Mouse (Mus musculus): ENCODE results near the gene Stap1.

The Stap1 gene

DNA sequence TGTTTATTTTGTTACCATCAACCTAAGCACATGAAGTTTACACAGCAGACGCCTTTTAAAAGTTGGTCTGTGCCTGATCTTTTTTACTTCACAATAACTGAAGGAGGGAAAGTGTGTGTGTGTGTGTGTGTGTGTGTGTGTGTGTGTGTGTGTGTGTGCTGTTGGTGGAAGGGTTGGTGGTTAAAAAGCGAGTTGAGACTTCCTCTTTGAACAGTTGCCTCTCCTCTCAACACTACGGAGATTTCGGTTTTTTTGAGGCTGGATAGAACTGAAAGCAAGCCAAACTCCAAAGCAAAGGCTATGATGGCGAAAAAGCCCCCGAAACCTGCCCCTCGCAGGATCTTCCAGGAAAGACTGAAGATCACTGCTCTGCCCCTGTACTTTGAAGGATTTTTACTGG lies at the start of gene Stap1:
Stap1 (plus strand) TSS at position 209 of the 400 bp plus-strand sequence.
- in situ Hi-C loops (cut with MboI, MseI) = loop anchor here (25.0 kb wide), 1 partner anchor 741 kb away; the partner anchor contains the start of gene Ythdc1

DNA sequence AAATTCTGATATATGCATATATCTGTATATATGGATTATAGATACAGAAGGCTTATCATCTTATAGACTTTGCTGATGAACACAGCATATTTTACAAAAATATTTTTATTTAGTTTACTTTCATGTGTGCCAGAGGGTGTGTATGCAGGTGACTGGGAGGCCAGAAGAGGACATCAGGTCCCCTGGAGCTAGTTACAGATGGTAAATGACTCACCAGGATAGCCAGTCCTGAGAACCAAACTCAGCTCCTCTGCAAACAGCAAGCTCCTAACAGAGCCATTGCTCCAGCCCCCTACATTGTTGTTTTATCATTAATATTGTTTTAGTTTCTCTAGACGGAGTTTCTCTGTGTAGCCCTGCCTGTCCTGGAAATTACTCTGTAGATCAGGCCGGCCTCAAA lies 41.7 kb upstream of the Stap1 start:
- in situ Hi-C loops (cut with MboI, MseI) = no loop called here

DNA sequence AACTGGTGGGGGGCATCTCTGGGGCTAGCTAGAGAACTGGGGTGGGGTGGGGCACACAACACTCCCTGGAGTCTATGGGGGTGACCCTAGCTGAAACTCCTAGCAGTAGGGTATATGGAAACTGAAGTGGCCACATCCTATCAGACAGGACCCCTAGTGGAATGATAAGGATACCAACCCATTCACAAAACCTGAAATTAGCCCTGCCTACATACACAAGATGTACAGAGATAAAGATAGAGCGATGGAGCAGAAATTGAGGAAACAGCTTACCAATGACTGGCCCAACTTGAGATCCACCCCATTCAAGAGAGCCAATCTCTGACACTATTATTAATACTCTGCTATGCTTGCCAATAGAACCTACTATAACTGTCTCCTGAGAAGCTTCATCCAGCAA lies 8.0 kb upstream of the Stap1 start:
- in situ Hi-C loops (cut with MboI, MseI) = loop anchor here (25.0 kb wide), 1 partner anchor 749 kb away; the partner anchor contains the start of gene Ythdc1

DNA sequence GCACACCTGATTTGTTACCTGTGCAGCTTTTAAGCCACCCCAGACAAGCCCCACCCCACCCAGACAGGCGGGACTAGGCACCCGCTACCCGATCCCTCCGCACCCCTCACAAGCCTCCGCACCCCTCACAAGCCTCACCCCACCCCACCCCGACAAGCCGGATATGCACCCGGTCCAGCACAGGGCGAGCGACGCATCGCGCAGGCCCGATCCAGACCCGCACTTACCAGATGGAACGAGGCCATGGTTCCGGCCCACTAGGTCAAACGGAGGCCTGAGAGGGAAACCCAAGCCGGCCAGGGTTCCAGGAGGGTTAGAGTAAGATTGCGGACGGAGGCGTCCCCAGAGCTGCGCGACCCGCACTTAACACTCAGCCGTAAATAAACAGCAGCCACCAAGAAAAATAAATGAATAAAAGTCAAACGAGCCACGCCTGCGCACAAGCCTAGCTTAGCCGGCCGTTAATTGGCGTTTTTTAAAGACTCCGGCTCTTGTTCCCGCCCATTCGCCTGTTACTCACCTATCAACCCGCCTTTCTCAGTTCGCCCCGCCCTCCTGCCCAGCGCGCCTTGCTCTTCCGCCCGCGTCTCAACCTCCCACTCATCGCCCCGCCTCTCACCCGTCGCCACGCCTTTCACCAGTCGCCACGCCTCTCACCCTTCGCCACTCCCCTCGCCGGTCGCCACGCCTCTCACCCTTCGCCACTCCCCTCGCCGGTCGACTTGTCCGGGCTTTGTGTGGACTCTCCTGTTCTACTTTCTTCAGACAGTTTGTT lies 6.3 kb upstream of the Stap1 start, which contains the start of gene Cenpc1:
Cenpc1 (minus strand) TSS at position 483 of the 775 bp plus-strand sequence.
- in situ Hi-C loops (cut with MboI, MseI) = loop anchor here (5.0 to 25.0 kb wide), 2 partner anchors 102 to 747 kb away; partner anchors contain the start of gene Ythdc1

DNA sequence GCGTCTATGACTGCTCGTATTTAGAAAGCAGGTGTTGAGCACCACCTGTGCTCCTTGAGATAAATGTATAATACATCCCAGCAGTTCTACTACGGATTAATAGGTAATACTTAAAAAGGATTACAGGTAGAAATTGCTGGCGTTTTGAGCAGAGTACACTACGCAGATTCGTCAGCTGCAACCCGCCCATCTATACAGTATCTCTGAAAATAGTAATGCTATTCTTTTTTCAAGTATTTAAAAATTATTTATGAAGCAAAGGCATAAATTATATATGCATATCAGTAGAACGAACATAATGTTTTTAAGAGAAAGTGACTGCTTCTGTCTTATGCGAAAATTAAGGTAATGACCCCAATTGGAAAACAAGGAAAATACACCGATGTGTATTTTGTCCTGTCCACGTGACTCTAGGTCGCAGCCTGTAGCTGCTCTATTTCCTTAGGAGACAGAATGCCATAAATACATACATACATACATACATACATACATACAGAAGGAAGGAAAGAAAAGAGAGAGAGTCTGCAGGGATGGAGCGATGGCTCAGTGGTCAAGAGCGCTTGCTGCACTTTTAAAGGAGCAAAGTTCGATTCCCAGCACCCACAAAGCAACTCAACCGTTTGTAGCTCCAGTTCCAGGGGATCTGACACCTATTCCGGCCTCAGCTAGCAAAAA lies 5.5 kb upstream of the Stap1 start:
- in situ Hi-C loops (cut with MboI, MseI) = loop anchor here (5.0 to 25.0 kb wide), 2 partner anchors 101 to 746 kb away; partner anchors contain the start of gene Ythdc1

DNA sequence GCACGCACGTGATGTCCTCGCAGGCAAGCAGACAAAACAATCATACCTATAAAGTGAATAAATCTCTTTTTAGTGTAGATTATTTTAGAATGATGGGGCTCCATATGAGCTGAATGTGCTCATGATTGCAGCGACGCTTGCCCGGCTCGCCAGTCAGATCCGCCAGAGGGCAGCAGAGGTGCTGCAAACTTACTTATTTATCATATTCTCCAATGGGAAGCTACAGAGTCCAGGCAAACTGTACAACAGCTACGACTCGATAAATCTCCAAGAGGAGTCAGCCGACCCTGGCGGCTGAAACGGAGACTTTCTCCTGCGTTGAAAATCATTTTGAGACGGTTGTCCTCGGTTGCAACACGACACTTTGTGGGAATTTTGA lies 5.0 kb upstream of the Stap1 start:
- in situ Hi-C loops (cut with MboI, MseI) = loop anchor here (5.0 to 25.0 kb wide), 2 partner anchors 101 to 746 kb away; partner anchors contain the start of gene Ythdc1

DNA sequence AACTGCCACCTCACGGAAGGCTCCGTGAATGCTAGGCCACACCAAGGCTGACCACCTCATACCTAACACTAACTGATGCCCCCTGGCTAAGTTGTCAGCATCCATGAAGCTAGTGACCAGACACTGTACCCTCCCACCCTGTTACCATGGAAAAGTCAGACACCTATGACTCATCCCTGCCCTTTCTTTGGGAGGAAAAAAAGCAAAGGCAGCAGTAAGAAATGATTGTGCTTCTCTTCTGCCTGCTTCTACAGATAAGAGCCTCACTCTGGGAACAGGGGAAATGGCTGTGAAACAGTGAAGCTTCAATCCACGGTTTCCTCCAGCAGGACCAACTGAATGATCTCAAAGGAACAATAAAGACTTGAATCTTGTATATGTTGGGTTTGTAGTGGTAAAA lies 3.1 kb upstream of the Stap1 start:
- in situ Hi-C loops (cut with MboI, MseI) = loop anchor here (5.0 to 25.0 kb wide), 2 partner anchors 99 to 744 kb away; partner anchors contain the start of gene Ythdc1

DNA sequence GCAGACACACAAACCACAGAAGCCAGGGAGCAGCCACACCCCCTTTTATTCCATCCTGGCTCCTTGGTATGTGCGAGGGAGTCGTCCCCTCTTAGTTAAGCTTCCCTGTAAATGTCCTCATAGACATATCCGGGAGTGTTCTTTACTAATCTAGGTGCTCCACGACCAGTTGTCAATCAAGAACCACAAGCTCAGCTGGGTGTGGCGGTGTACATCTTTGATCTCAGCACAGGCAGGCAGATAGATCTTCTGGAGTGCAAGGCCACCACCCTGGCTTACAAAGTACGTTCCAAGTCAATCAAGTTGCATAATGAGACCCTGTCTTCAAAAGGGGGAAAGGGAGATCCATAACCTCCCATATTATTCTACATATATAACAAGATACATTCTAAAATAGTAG lies 2.4 kb upstream of the Stap1 start:
- in situ Hi-C loops (cut with MboI, MseI) = loop anchor here (5.0 to 25.0 kb wide), 2 partner anchors 98 to 743 kb away; partner anchors contain the start of gene Ythdc1

DNA sequence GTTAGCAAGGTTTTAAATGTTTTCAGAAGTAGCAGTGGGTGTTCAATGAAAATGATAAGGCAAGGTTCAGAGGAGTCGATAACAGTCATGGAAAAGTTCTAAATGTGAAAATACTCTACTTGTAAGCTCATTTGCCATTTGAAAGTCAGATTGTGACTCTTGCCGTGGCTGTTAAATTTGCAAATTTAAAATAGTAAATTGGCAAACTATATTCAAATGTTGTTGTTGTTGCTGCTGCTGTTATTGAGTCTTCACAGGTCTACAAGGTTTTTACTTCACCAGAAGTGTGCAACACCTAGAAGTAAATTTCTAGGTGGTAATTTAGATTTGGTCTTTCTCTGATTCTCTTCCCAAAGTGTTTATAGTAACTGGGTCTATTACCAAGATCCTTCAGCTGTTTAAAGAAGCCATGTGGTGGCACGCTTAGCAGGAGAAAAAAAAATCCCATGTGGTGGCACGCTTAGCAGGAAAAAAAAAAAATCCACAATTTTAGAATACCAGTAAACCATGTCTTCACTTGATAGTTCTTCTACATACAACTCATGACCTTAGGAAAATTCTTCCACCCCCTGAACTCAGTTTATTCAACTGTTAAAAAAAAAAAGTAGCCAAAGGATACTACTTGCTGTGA lies 1.3 kb downstream of the Stap1 start:
- in situ Hi-C loops (cut with MboI, MseI) = loop anchor here (25.0 kb wide), 1 partner anchor 739 kb away; the partner anchor contains the start of gene Ythdc1

DNA sequence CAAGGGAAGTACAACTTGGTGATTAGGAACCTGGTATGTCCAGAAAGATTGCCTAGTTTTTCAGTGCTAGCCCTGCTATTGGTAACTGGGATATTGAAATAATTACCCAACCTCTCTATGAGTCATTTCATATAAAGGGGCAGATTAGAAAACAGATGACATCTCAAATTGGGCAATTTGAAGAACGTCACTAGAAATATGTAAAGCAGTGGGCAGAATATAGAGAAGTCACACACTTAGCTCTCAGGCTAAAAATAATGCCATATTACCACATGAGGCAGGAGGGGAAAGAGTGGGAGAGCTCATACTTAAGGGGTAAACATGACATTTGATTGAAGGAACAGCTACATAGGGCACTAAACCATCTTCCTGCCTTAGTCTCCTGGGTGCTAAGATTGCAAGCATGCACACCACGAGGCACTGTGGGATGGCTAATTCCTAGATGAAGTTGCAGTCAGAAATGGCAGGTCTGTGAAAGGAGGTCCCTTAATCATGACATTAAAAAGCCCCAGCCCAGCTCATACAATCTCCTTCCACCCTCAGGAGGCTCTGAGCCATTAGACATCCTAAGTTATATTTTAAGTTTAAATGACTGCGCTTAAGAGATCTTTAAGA lies 7.3 kb downstream of the Stap1 start:
- in situ Hi-C loops (cut with MboI, MseI) = no loop called here

DNA sequence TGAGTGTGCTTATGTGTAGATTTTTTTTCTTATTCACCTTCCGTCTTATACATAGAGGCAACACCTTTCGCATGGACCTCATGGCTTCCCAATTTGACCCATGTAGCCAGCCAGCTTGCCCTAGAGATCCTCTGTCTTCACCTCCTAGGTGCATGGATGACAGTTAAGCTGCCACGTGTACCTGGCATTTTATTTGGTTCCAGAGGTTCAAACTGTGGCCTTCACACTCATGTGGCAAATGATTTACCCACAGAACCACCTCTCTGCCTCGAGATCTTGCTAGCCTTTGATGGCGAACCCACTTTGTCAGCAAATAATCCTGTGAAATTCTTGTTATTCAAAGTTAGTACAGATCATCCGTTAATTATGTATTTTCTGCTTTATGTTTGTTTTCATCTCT lies 12.4 kb downstream of the Stap1 start:
- in situ Hi-C loops (cut with MboI, MseI) = no loop called here

DNA sequence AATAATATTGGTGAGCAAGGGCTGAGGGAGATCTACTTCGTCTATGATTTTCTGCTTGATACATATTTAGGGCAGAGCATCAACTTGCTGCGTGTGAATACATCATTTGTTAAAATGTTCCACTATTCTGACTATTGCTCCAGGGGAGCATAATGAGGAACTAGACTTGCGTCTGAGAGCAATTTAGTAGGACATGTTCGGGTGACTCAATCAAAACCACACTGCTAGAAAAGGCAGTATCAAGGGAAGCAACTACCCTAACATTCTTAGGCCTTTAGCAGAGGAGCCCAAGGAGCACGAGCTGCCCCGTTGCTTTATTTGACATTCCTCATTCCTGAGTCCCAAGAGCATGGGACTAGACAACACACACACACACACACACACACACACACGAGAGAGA lies 13.4 kb downstream of the Stap1 start:
- in situ Hi-C loops (cut with MboI, MseI) = no loop called here

DNA sequence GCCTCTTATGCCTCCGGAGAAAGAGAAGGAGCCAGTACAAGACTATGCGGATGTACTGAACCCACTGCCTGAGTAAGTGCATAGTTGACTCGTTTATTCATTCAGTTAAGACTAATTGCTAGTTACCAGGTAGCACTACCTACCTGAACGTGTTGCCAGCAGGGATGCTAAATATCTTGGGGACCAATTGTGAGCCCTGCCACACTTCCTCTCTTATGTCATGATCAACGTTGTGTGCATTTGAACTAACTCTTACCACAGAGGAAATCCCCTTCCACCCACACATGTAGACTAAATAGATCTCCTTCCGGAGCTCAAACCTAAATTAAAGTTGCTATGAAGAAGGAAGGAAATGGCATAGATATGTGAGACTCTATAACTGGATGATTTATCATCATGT lies 15.2 kb downstream of the Stap1 start:
- in situ Hi-C loops (cut with MboI, MseI) = no loop called here

DNA sequence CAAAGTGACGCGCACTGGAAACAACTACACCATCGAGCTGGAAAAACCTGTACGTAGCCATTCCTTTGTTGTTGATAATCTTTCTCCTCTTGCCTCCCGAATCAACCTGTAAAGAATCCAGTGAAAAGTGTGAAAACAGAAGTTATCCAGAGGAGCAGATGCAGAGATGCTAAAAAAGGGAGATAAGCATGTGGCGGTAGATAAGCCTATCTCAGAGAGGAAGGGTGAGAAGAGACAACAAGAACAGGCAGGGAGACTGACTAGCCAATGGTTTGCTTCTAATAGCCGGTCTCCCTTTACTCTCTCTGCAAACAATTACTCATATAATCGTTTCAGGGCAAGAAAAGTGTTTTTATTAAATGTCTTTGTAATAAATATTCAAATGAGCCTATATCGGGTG lies 23.2 kb downstream of the Stap1 start:
- in situ Hi-C loops (cut with MboI, MseI) = no loop called here

DNA sequence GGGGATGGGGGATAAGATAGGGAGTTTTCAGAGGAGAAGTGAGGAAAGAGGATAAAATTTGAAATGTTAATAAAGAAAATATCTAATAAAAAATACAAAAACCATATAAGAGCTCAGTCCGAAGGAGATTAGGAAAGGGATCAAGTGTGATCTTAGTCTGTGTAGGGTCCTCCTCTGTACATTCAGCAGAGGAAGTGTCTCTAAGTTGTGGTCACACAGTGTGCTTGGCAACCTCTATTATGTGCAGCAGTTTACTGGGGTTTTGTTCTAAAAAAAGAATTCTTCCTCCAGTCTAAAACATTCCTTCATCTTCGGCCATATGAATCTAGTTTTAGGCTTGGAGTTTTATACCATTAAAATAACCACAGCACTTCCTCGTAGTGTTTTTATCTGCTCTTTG lies 27.4 kb downstream of the Stap1 start:
- in situ Hi-C loops (cut with MboI, MseI) = no loop called here

DNA sequence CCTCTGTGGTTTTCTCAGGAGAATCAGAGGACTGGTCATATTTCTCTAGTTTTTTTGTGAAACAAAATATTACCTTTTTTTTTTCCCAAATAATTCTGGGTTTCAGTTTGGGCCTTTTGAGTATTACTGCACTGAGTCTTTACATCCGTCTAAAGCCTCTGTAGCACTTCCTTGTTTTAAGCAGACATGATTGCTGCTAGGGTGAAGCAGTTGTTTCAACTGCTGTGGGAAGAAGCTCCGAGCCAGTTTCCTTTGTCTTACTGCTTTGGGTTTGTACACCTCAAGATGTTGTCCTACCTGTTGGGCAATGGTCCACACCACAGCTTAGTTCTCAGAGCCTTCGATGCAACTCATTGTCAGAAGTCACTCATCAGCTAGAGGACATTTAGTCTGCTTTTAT lies 29.1 kb downstream of the Stap1 start:
- in situ Hi-C loops (cut with MboI, MseI) = no loop called here

DNA sequence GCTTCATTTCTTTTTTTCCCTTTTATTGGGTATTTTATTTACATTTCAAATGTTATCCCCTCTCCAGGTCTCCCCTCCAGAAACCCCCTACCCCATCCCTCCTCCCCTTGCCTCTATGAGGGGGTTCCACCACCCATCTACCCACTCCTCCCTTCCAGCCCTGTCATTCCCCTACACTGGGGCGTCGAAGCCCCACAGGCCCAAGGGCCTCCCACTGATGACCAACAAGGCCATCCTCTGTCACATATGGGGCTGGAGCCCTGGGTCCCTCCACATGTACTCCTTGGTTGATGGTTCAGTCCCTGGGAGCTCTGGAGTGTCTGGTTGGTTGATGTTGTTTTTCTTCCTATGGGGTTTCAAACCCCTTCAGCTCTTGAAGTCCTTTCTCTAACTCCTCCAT lies 30.6 kb downstream of the Stap1 start:
- in situ Hi-C loops (cut with MboI, MseI) = no loop called here

DNA sequence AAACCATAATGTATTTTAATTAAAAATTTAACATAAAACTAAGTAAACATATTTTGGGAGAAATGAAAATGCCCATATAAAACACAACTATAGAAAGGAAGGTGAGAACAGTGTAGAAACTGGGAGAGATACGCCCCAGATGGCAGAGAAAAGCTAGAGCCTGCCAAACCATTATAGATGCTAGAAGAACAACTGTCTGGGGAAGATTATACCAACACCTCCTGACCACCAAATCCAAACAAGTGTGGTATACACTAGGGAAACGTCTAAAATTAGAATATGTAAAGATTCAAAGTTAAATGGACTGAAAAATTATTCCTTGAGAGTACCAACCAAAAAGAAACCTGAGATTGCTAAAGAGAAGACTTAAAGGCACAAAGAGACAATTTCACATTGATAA lies 35.1 kb downstream of the Stap1 start:
- in situ Hi-C loops (cut with MboI, MseI) = no loop called here

DNA sequence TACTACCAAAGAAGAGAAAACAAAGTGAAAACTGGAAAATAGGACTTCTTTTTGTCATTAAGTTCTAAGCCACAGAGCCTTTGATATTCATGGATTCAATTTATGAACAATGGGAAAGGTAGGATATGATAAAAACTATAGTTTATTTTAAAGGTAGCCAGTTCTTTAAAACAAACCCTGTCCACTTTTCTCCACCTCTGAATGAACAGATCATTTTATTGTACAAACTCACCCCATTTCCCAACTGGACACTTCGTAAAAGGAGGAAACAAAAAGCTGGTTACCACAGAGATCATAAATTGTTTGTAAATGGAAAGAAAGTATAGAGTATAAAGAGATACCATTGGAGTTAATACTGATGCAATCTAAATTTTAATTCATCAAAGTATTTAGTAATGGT lies 39.5 kb downstream of the Stap1 start:
- in situ Hi-C loops (cut with MboI, MseI) = no loop called here

DNA sequence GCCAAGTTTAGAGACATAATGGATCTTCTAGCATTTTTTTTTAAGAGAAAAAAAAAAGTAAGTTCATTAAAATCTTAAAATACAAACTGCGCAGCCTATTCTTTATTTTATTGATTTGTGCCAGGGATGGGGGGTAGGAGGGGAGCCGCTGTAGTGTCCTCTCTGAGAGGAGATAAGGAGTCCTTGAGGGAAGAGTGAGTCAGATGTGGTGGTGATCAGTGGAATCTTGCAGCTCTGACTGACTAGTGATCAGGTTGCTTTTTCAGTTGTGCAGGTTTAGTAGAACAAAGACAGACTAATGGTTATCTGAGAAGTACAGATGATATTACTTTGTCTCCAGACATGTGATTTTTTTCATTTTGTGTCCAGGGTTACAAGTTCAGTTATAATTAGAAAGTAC lies 41.5 kb downstream of the Stap1 start:
- in situ Hi-C loops (cut with MboI, MseI) = no loop called here

DNA sequence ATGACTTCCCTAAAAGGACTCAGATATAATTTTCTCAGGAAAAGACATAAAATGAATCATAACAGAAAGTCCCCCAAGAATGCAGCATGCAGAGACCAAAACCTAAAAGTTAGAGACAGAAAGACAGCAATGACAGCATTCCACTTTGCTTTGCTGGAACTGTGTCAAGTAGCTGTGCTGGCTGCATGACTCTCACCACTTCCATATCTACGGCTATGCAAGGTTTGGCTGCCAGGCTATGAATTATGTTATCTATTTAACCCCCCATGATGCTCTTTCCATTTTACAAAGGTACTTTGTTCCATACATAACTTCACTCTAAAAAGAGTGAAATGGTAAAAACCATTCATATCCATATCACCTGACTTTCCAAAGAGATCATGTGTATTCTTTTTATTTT lies 42.5 kb downstream of the Stap1 start:
- in situ Hi-C loops (cut with MboI, MseI) = no loop called here
